Mouse (Mus musculus) E14TG2a.4 (cell line): Measurements from ENCODE around the gene H2-Q6.
A peak's percentile ranks its signal among the peaks of the same experiment; 100 is the strongest.
"Not testable (repeated sequence)": the region's sequence is repeated elsewhere in the genome, so short reads cannot be mapped to it uniquely, and the experiment has no call there.

Experiments
- H3K27me3 ChIP-seq: 2 replicates; pipeline ENCODE4 v1.6.1; 2014; ENCODE audit warnings: low read length, control low read depth; ENCODE audit not compliant: insufficient read depth
- H3K36me3 ChIP-seq: 2 replicates; pipeline ENCODE4 v1.6.1; 2014; ENCODE audit warnings: low read length, control low read depth; ENCODE audit not compliant: insufficient read depth
- H3K4me1 ChIP-seq: replicated peaks from 2 replicates; pipeline ENCODE4 v1.6.1; 2014; ENCODE audit warnings: low read depth, low read length, control low read depth
- H3K4me3 ChIP-seq: replicated peaks from 2 replicates; pipeline ENCODE4 v1.5.1; 2014; ENCODE audit warnings: mild to moderate bottlenecking, low read length
- H3K9me3 ChIP-seq: 2 replicates; pipeline ENCODE4 v1.6.1; 2014; ENCODE audit warnings: low read length, control low read depth
- CTCF ChIP-seq: conservative IDR thresholded peaks from 2 replicates; pipeline ENCODE4 v1.5.1; 2014; ENCODE audit warnings: low read length

Gene H2-Q6

DNA sequence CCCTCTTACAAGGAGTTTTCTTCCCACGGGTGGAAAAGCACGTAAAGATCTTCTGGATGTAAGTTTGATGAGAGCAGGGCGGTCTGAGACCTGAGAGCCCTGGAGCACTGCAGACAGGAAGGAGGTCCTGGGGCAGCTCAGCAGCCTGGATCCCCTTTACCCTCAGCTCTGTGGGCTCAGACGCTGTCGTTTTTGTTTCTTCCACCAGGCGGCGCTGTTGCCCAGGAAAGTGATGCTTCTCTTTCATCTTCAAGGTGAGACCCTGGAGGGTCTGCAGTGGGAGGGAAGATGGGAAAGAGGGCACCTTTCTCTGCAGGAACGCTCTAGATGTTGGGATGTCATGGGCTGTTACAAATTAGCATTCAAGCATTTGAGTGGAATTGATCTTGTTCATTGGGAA lies 10.2 kb downstream of the H2-Q6 start:
- H3K27me3 ChIP-seq, result peaks cover 40% of the 10 kb centered on the region
- H3K9me3 ChIP-seq, result peaks cover 21% of the 10 kb centered on the region
- H3K4me1 ChIP-seq, result peaks cover 12% of the 10 kb centered on the region
- not testable (repeated sequence) for H3K4me3 ChIP-seq, H3K36me3 ChIP-seq
- TF ChIP-seq CTCF, result peak; percentile 99

DNA sequence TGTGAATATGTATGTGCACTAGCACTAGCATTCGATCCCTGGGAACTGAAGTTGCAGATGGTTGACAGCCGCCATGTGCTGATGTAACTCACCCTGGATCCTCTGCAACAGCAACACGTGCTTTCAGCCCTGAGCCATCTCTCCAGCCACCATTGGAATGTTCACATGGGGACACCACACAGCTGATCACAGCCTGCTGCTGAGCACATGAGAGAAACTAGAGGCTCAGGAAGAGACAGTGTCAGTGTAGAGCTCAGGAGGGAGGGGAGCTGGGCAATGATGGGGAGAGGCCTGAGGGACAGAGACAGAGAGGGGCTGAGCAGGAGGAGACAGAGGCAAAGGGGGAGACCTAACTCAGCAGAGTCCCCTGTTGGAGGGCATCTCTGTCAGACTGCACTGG lies 10.9 kb downstream of the H2-Q6 start:
- not testable (repeated sequence) for H3K4me3 ChIP-seq, H3K36me3 ChIP-seq
- peaks cover 47% of the 10 kb centered on the region for H3K27me3 ChIP-seq
- peaks cover 21% of the 10 kb centered on the region for H3K9me3 ChIP-seq
- peaks cover 18% of the 10 kb centered on the region for H3K4me1 ChIP-seq

DNA sequence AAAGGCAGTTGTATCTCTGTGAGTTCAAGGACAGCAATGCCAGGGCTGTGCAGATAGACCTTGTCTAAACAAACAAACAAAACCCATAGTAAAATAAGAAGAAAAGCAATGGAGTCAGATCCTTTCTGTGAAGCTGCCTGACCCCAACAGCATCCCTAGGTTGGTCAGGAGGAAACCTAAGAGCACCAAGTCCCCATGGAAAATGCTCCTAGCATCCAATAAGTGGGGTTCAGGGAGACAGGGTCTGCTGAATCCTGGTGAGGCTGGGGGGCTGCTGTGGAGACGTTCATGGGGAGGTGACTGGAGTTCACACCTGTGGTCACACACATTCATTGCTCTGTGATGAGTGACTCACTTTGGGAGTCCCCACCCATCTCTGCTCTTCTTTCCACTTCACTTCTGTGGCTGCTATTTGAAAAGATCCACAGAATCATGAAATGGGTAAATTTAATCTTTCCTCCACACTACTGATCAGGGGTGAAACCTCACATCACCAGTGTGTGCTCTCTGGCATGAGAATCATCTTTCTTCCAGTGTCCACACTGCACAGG lies 12.8 kb downstream of the H2-Q6 start:
- Histone ChIP-seq H3K27me3 (peaks cover 51% of the 10 kb centered on the region), H3K4me1 (peaks cover 18% of the 10 kb centered on the region), H3K9me3 (peaks cover 19% of the 10 kb centered on the region)
- H3K36me3 ChIP-seq, H3K4me3 ChIP-seq: not testable (repeated sequence)

DNA sequence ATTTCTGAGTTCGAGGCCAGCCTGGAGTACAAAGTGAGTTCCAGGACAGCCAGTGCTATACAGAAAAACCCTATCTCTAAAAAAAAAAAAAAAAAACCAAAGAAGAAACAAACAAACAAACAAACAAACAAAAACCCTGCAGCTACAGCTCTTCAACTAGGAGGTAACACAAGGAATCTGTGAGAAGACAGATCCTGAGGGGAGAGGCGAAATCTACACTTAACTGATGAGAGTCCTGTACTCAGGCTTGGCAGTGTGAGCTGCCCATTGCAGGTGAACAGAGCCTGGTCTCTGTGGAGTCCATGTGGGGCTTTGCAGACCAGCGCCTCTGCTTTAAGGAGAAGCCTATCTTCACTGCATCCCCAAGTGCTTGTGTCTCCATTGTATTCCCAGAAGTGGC lies 13.7 kb downstream of the H2-Q6 start:
- peak overlapping the region; percentile 78 for H3K4me3 ChIP-seq
- H3K27me3 ChIP-seq, result peaks cover 58% of the 10 kb centered on the region
- peaks cover 18% of the 10 kb centered on the region for H3K4me1 ChIP-seq
- peaks cover 19% of the 10 kb centered on the region for H3K9me3 ChIP-seq
- not testable (repeated sequence) for H3K36me3 ChIP-seq

DNA sequence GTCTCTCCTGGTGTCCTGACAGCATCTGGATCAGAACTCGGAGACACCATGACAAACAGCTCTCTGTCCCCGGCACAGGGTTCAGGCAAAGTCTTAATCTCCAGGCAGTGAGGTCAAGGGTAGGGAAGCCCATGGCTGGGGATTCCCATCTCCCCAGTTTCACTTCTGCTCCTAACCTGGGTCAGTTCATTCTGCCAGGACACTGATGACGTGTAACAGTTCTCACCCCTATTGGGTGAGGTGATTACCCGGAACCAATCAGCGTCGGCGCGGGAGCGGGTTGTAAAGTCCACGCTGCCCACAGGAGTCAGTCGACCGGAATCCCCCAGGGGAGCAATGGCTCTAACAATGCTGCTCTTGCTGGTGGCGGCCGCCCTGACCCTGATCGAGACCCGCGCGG lies 14.2 kb downstream of the H2-Q6 start, which contains the start of gene H2-Q7:
Gene H2-Q7 (plus strand): TSS at position 271 of the 400 bp plus-strand sequence.
- H3K4me1 ChIP-seq, result peaks cover 18% of the 10 kb centered on the region
- H3K36me3 ChIP-seq, result not testable (repeated sequence)
- peaks cover 58% of the 10 kb centered on the region for H3K27me3 ChIP-seq
- peak within 1 kb of the TSS; percentile 78 for H3K4me3 ChIP-seq
- H3K9me3 ChIP-seq, result peaks cover 19% of the 10 kb centered on the region

DNA sequence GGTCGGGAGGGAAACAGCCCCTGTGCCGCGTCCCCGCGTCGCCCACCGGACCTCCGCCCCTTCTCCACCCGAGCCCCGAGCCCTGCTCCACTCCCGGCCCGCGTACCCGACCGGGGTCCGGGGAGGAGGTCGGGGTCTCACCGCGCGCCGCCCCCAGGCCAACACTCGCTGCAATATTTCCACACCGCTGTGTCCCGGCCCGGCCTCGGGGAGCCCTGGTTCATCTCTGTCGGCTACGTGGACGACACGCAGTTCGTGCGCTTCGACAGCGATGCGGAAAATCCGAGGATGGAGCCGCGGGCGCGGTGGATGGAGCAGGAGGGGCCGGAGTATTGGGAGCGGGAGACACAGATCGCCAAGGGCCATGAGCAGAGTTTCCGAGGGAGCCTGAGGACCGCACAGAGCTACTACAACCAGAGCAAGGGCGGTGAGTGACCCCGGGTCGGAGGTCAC lies 14.7 kb downstream of the H2-Q6 start:
- Histone ChIP-seq H3K27me3 (peaks cover 62% of the 10 kb centered on the region), H3K4me3 (peak overlapping the region; percentile 78), H3K9me3 (peaks cover 19% of the 10 kb centered on the region), H3K4me1 (peaks cover 18% of the 10 kb centered on the region)
- H3K36me3 ChIP-seq, result not testable (repeated sequence)

DNA sequence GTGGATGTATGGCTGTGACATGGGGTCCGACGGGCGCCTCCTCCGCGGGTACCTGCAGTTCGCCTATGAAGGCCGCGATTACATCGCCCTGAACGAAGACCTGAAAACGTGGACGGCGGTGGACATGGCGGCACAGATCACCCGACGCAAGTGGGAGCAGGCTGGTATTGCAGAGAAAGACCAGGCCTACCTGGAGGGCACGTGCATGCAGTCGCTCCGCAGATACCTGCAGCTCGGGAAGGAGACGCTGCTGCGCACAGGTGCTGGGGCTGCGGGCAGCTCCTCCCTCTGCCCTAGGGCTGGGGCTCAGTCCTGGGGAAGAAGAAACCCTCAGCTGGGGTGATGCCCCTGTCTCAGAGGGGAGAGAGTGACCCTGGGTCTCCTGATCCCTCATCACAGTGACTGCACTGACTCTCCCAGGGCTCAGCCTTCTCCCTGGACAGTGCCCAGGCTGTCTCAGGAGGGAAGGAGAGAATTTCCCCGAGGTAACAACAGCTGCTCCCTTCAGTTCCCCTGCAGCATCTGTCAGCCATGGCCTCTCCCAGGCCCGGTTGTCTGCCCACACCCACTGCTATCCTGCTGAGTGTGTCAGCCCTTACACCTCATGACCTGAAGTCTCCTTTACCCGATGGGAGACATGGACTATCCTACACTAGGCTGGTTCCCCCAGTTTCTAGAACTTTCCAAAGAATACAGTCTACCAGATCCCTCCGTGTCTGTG lies 15.4 kb downstream of the H2-Q6 start:
- Histone ChIP-seq H3K27me3 (peaks cover 63% of the 10 kb centered on the region), H3K4me3 (peak overlapping the region; percentile 61), H3K4me1 (peaks cover 15% of the 10 kb centered on the region), H3K9me3 (peaks cover 19% of the 10 kb centered on the region)
- H3K36me3 ChIP-seq, result not testable (repeated sequence)

DNA sequence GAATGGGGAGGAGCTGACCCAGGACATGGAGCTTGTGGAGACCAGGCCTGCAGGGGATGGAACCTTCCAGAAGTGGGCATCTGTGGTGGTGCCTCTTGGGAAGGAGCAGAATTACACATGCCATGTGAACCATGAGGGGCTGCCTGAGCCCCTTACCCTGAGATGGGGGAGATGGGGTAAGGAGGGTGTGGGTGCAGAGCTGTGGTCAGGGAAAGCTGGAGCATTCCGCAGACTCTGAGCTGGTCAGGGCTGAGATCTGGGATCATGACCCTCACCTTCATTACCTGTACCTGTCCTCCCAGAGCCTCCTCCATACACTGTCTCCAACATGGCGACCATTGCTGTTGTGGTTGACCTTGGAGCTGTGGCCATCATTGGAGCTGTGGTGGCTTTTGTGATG lies 17.7 kb downstream of the H2-Q6 start:
- not testable (repeated sequence) for H3K36me3 ChIP-seq, H3K4me3 ChIP-seq
- Histone ChIP-seq H3K9me3 (peaks cover 12% of the 10 kb centered on the region), H3K4me1 (peaks cover 15% of the 10 kb centered on the region), H3K27me3 (peaks cover 47% of the 10 kb centered on the region)

DNA sequence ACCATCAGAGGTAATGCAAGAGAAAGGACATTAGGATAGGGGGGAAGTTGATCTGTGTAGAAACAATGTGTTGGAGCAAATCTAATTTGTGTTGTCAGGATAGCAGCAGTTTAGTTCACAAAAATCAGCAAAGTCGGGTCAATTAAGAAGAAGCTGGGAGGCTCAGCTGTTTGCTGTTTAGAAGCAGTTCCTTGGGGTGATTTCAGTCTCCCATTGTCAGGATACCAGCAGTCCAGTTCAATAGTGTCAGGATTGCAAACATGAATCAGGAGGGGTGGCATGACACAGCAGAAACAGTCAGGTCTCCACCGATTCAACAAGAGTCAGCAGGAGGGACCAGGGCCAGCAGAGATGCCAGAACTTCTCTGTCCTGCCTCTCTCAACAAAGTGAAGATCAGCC lies 19.9 kb downstream of the H2-Q6 start:
- peaks cover 29% of the 10 kb centered on the region for H3K27me3 ChIP-seq
- not testable (repeated sequence) for H3K4me1 ChIP-seq, H3K9me3 ChIP-seq, H3K4me3 ChIP-seq, H3K36me3 ChIP-seq

DNA sequence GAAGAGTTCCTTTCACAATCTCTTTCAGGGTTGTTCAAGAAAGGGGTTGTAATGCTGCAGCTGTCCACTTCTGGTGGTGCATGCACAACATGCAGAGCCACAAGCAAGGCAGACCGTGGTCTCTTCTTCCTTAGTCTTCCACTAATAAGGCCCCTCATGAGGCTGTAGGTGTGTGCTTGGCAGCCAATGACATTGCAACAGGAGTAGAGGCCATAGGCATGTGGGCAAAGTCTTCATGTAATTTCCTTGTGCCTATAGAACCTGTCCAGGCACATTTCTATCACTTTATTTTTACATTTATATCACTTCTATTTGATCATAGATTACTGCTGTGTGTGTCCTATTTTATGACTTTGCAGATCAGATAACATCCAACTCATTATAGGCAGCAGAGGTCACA lies 33.6 kb downstream of the H2-Q6 start:
- not testable (repeated sequence) for H3K9me3 ChIP-seq, H3K4me1 ChIP-seq, H3K27me3 ChIP-seq, H3K4me3 ChIP-seq, H3K36me3 ChIP-seq

DNA sequence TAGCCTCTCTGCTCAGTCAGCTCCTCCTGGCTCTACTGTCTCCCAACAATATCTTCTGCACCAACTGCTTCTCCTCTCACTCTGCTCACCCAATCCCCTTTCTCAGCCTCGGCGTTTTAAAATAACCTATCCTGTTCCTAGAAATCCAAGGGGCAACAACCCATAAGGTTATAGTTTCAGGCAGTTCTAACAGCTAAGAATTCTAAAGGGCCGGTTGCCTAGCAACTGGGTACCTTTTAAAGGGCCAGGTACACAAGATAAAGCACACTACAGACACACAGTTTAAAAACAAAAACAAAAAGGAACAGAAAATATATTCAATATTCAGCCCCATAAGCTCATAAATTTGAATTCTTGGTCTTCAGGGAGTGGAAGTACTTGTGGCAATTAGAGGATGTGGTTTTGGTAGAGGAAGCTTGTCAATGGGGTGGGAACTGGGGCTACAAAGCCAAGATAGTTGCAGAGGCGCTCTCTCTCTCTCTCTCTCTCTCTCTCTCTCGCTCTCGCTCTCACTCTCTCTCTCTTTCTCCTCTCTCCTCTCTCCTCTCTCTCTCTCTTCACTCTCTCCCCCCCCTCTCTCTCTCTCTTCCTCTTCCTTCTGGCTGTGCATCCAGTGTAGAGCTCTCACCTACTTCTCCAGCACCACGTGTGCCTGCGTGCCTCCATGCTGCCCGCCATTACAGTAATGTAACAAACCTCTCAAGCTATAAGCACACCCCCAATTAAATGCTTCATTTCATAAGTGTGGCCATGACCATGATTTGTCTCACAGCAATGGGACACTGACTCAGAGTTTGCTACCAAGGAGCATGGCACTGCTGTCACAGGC lies 36.1 kb downstream of the H2-Q6 start:
- not testable (repeated sequence) for H3K4me1 ChIP-seq, H3K4me3 ChIP-seq, H3K36me3 ChIP-seq, H3K27me3 ChIP-seq, H3K9me3 ChIP-seq
